Mouse (Mus musculus): ENCODE measurements around the gene Chrng. TPM values are rescaled to one million over a fixed set of nuclear protein-coding genes. Genes with fewer than 3 reads are reported as not detected.

The Chrng gene
- polyA plus RNA-seq, 1 experiment from 2014 or later, result 5.7 TPM

DNA sequence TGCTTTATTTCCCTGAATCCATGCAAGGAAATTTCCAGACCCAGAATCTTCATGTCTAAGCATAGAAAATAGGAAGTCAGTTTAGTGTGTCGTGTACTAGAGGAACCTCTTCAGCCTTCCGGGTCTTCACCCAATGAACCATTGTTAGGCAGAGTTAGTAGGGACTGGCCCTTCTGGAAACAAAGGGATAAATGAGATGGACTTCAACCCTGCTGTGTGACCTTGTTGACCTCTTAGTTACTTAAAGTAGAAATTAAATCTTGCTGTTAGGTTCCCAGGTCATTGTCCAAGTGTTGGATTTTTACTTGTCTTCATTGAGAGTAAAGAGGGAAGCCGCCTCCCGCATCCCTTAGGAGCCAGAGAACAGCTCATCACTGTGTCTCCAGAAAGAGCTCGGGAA lies 26.1 kb downstream of the Chrng start:
- no peaks in the 10 kb centered on the region for H3K27me3 ChIP-seq (ENCODE audit: control insufficient read depth, insufficient read depth, low read length)
- no peak overlapping the region for H3K9ac ChIP-seq (ENCODE audit: low read length)
- H3K4me2 ChIP-seq (ENCODE audit: low read depth, low read length), result no peak overlapping the region
- H3K4me3 ChIP-seq (replicated peaks; ENCODE audit: low read length), result no peak overlapping the region
- WGBS, result 88% methylated on average over 5 of the region's 5 CpGs
- peaks cover 12% of the 10 kb centered on the region; the same call in 1 of the 2 replicates for H3K36me3 ChIP-seq (ENCODE audit: control insufficient read depth, insufficient read depth, low read length)
- ATAC-seq (ENCODE audit: insufficient read depth, low FRiP score), result no peak
- no peaks in the 10 kb centered on the region for H3K4me1 ChIP-seq (ENCODE audit: control insufficient read depth, insufficient read depth, low read length)
- H3K27ac ChIP-seq (ENCODE audit: low read length), result no peak overlapping the region
- H3K9me3 ChIP-seq (replicated peaks; ENCODE audit: control insufficient read depth, low read length), result no peaks in the 10 kb centered on the region

DNA sequence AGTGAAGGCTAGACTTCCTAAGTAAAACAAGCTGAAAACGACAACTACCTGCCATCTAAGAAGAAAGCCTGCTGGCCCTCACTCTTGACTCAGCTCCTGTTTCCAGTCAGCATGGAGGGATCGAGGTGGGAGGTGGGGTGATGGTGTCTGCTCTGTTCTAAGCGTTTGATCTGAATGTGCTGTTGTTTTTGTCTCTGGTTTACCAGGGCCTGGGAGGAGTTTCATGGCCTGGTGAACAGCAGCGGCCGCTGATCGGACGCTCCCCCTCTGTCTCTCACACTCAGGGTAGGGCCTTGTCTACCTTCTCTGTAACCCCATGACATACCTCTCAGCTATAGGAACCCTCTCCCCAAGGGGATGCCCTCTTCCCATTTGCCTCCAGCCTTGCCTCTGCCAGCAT lies 27.7 kb downstream of the Chrng start:
- H3K9me3 ChIP-seq (replicated peaks; ENCODE audit: control insufficient read depth, low read length), result no peaks in the 10 kb centered on the region
- H3K27ac ChIP-seq (ENCODE audit: low read length), result no peak overlapping the region
- no peak overlapping the region for H3K4me2 ChIP-seq (ENCODE audit: low read depth, low read length)
- H3K4me1 ChIP-seq (ENCODE audit: control insufficient read depth, insufficient read depth, low read length), result no peaks in the 10 kb centered on the region
- H3K4me3 ChIP-seq (replicated peaks; ENCODE audit: low read length), result no peak overlapping the region
- WGBS, result 81% methylated on average over 7 of the region's 7 CpGs
- no peak overlapping the region for H3K9ac ChIP-seq (ENCODE audit: low read length)
- no peaks in the 10 kb centered on the region; the same call in 1 of the 2 replicates for H3K36me3 ChIP-seq (ENCODE audit: control insufficient read depth, insufficient read depth, low read length)
- ATAC-seq (ENCODE audit: insufficient read depth, low FRiP score), result no peak
- H3K27me3 ChIP-seq (ENCODE audit: control insufficient read depth, insufficient read depth, low read length), result no peaks in the 10 kb centered on the region

GRCm38 (mm10) chr1:87239056-87239455 lies 34.6 kb downstream of the Chrng start:
- H3K4me1 ChIP-seq (ENCODE audit: control insufficient read depth, insufficient read depth, low read length), result no peaks in the 10 kb centered on the region
- H3K27me3 ChIP-seq (ENCODE audit: control insufficient read depth, insufficient read depth, low read length), result no peaks in the 10 kb centered on the region
- ATAC-seq (ENCODE audit: insufficient read depth, low FRiP score), result no peak
- H3K9ac ChIP-seq (ENCODE audit: low read length), result no peak overlapping the region
- H3K36me3 ChIP-seq (ENCODE audit: control insufficient read depth, insufficient read depth, low read length), result no peaks in the 10 kb centered on the region
- H3K9me3 ChIP-seq (replicated peaks; ENCODE audit: control insufficient read depth, low read length), result no peaks in the 10 kb centered on the region
- no peak overlapping the region for H3K27ac ChIP-seq (ENCODE audit: low read length)
- no peak overlapping the region for H3K4me3 ChIP-seq (replicated peaks; ENCODE audit: low read length)
- WGBS, result 45% methylated on average over 8 of the region's 8 CpGs
- no peak overlapping the region for H3K4me2 ChIP-seq (ENCODE audit: low read depth, low read length)

DNA sequence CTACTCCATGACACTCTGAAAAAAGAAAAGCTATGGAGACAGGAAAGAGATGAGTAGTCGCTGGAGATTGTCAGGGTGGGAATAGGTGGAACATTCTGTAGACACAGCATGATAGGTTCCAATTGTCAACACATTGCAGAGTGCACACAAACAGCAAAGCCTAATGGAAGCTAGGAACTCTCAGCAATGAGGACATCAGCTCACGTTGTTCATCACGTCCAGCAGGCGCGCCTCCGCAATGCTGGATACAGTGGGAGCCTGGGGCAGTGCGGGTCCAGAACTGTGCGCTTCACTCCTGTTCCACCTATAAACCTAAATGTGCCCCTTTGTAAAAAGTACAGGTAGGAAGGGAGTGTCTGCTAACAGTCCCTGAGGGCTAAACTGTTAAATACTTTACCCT lies 38.6 kb downstream of the Chrng start:
- no peak for ATAC-seq (ENCODE audit: insufficient read depth, low FRiP score)
- no peak overlapping the region for H3K9ac ChIP-seq (ENCODE audit: low read length)
- H3K4me3 ChIP-seq (replicated peaks; ENCODE audit: low read length), result no peak overlapping the region
- WGBS, result 87% methylated on average over 8 of the region's 8 CpGs
- H3K4me1 ChIP-seq (ENCODE audit: control insufficient read depth, insufficient read depth, low read length), result no peaks in the 10 kb centered on the region
- no peaks in the 10 kb centered on the region for H3K27me3 ChIP-seq (ENCODE audit: control insufficient read depth, insufficient read depth, low read length)
- H3K4me2 ChIP-seq (ENCODE audit: low read depth, low read length), result no peak overlapping the region
- H3K27ac ChIP-seq (ENCODE audit: low read length), result no peak overlapping the region
- no peaks in the 10 kb centered on the region for H3K9me3 ChIP-seq (replicated peaks; ENCODE audit: control insufficient read depth, low read length)
- no peaks in the 10 kb centered on the region for H3K36me3 ChIP-seq (ENCODE audit: control insufficient read depth, insufficient read depth, low read length)

GRCm38 (mm10) chr1:87245430-87245829 lies 41.0 kb downstream of the Chrng start:
- WGBS, result 20% methylated on average over 1 of the region's 1 CpGs
- Histone ChIP-seq H3K9me3 (replicated peaks; ENCODE audit: control insufficient read depth, low read length) (no peaks in the 10 kb centered on the region), H3K27ac (ENCODE audit: low read length) (no peak overlapping the region), H3K9ac (ENCODE audit: low read length) (no peak overlapping the region), H3K27me3 (ENCODE audit: control insufficient read depth, insufficient read depth, low read length) (no peaks in the 10 kb centered on the region), H3K4me1 (ENCODE audit: control insufficient read depth, insufficient read depth, low read length) (no peaks in the 10 kb centered on the region), H3K4me3 (replicated peaks; ENCODE audit: low read length) (no peak overlapping the region), H3K36me3 (ENCODE audit: control insufficient read depth, insufficient read depth, low read length) (no peaks in the 10 kb centered on the region), H3K4me2 (ENCODE audit: low read depth, low read length) (no peak overlapping the region)
- ATAC-seq (ENCODE audit: insufficient read depth, low FRiP score), result no peak

DNA sequence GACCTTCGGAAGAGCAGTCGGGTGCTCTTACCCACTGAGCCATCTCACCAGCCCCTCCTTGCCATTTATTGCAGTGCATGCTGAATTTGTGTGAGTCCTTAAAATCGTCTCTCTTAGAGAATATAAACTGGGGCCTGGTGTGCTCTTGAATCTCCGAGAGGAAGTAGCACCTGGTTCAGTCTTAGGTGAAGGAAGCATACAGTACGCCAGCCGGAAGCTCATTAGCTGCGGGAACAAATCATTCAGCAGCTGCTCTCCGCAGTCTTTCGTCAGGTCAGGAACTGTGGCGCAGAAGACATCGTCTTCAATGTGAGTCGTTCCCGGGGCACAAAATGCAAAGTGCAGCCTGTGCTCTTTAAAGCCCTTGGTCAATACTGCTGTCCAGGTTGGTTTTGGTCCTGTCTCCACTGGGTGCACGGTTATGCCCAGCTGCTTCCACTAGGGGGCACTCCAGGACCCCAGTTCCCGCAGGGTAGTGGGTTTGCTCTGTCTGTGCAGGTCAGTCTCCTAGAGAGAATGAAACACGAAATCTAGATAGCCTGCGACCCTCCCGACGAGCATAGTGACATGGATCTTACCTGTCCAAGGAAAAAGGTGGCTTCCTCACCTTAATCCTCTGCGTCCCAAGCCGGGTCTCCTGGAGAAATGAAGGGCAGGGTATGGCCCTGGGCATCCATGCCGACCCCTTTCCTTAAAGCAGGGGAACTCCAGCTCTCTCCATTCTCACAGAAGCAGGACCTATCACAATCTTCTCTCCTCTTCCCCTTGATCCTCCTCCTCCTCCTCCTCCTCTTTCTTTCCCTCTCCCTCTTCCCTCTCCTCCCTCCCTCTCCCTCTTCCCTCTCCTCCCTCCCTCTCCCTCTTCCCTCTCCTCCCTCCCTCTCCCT lies 41.7 kb downstream of the Chrng start:
- H3K9ac ChIP-seq (ENCODE audit: low read length), result no peak overlapping the region
- H3K27ac ChIP-seq (ENCODE audit: low read length), result no peak overlapping the region
- H3K36me3 ChIP-seq (ENCODE audit: control insufficient read depth, insufficient read depth, low read length), result no peaks in the 10 kb centered on the region
- H3K4me3 ChIP-seq (replicated peaks; ENCODE audit: low read length), result no peak overlapping the region
- no peaks in the 10 kb centered on the region for H3K4me1 ChIP-seq (ENCODE audit: control insufficient read depth, insufficient read depth, low read length)
- no peaks in the 10 kb centered on the region for H3K27me3 ChIP-seq (ENCODE audit: control insufficient read depth, insufficient read depth, low read length)
- H3K9me3 ChIP-seq (replicated peaks; ENCODE audit: control insufficient read depth, low read length), result no peaks in the 10 kb centered on the region
- peak; percentile 74 for ATAC-seq (ENCODE audit: insufficient read depth, low FRiP score)
- peak overlapping the region; percentile 29; the same call in 1 of the 2 replicates for H3K4me2 ChIP-seq (ENCODE audit: low read depth, low read length)
- 26% methylated on average over 22 of the region's 22 CpGs for WGBS

DNA sequence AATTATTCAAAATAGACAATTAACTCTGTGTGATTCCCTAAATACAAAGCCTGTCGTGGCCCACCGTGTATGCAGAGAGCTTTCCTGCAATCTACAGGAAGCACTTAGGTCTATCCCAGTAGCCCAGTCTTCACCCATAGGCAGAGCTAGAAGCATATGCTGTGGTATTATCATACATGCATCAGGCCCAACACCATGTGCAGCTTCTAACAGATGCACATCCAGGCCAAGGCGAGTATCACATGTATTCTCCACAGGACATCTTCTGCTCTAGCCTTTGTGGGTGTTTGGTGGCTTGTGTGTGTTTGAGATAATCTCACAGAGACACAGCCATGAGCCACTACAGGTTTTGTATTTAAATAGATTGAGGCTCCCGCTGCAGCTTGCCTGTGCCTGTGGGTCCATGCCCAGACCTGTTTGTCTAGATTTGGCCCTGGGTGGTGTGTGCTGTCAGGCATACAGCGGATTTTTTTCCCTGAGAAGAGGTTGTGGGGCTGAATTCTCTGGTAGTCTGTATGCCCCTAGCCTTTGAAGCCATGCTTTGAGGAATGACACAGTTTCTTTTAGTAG lies 47.7 kb downstream of the Chrng start:
- H3K4me2 ChIP-seq (ENCODE audit: low read depth, low read length), result no peak overlapping the region
- no peak for ATAC-seq (ENCODE audit: insufficient read depth, low FRiP score)
- WGBS, result 52% methylated on average over 5 of the region's 5 CpGs

DNA sequence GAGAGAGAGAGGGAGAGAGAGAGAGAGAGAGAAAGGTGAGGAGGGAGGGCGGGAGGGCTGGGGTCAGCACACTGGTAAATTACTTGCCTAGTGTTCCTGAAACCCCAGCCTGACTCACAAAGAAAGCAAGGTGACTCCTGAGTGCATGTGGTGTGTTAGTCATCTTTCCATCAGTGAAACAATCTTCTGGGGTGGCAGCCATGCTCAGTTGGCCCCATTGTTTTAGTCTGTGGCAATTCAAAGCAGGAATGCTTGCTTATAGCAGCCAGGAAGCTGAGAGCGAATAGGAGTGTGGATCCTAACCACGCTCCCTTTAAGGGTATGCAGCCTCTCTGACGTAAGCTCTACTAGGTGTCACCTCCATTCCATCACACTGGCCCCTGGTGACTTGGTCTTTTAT lies 50.7 kb downstream of the Chrng start:
- Histone ChIP-seq H3K9me3 (replicated peaks; ENCODE audit: control insufficient read depth, low read length) (no peaks in the 10 kb centered on the region), H3K27ac (ENCODE audit: low read length) (no peak overlapping the region), H3K9ac (ENCODE audit: low read length) (no peak overlapping the region), H3K4me1 (ENCODE audit: control insufficient read depth, insufficient read depth, low read length) (no peaks in the 10 kb centered on the region), H3K4me3 (replicated peaks; ENCODE audit: low read length) (no peak overlapping the region), H3K4me2 (ENCODE audit: low read depth, low read length) (no peak overlapping the region), H3K27me3 (ENCODE audit: control insufficient read depth, insufficient read depth, low read length) (peaks cover 22% of the 10 kb centered on the region), H3K36me3 (ENCODE audit: control insufficient read depth, insufficient read depth, low read length) (no peaks in the 10 kb centered on the region)
- no peak for ATAC-seq (ENCODE audit: insufficient read depth, low FRiP score)
- 51% methylated on average over 4 of the region's 4 CpGs for WGBS

More for the DNA sequence above, 47.7 kb downstream of the Chrng start:
- H3K4me1 ChIP-seq (ENCODE audit: control insufficient read depth, insufficient read depth, low read length), result no peaks in the 10 kb centered on the region
- no peaks in the 10 kb centered on the region for H3K27me3 ChIP-seq (ENCODE audit: control insufficient read depth, insufficient read depth, low read length)
- H3K36me3 ChIP-seq (ENCODE audit: control insufficient read depth, insufficient read depth, low read length), result no peaks in the 10 kb centered on the region
- no peak overlapping the region for H3K27ac ChIP-seq (ENCODE audit: low read length)
- no peaks in the 10 kb centered on the region for H3K9me3 ChIP-seq (replicated peaks; ENCODE audit: control insufficient read depth, low read length)
- no peak overlapping the region for H3K4me3 ChIP-seq (replicated peaks; ENCODE audit: low read length)
- H3K9ac ChIP-seq (ENCODE audit: low read length), result no peak overlapping the region

- Histone ChIP-seq H3K4me2 (ENCODE audit: low read depth, low read length) (no peak overlapping the region), H3K27me3 (ENCODE audit: control insufficient read depth, insufficient read depth, low read length) (peaks cover 40% of the 10 kb centered on the region), H3K9me3 (replicated peaks; ENCODE audit: control insufficient read depth, low read length) (no peaks in the 10 kb centered on the region), H3K4me1 (ENCODE audit: control insufficient read depth, insufficient read depth, low read length) (no peaks in the 10 kb centered on the region), H3K4me3 (replicated peaks; ENCODE audit: low read length) (no peak overlapping the region), H3K36me3 (ENCODE audit: control insufficient read depth, insufficient read depth, low read length) (no peaks in the 10 kb centered on the region), H3K9ac (ENCODE audit: low read length) (no peak overlapping the region), H3K27ac (ENCODE audit: low read length) (no peak overlapping the region)
- ATAC-seq (ENCODE audit: insufficient read depth, low FRiP score), result no peak
- 15% methylated on average over 11 of the region's 11 CpGs for WGBS
Measured at GRCm38 (mm10) chr1:87257691-87258090, 53.2 kb downstream of the Chrng start.
